Mouse (Mus musculus) mouse trophoblast stem cell (cell line): ENCODE data around the gene Pibf1.

Source experiments
- in situ Hi-C, 2 experiments: fragments of 300-500 bp; cut with MseI, MboI; formaldehyde crosslinking; loops; 2 replicates in 1 of 2; 3 replicates in 1 of 2; pipeline ENCODE4 v1.15.1; 2025

The Pibf1 gene

DNA sequence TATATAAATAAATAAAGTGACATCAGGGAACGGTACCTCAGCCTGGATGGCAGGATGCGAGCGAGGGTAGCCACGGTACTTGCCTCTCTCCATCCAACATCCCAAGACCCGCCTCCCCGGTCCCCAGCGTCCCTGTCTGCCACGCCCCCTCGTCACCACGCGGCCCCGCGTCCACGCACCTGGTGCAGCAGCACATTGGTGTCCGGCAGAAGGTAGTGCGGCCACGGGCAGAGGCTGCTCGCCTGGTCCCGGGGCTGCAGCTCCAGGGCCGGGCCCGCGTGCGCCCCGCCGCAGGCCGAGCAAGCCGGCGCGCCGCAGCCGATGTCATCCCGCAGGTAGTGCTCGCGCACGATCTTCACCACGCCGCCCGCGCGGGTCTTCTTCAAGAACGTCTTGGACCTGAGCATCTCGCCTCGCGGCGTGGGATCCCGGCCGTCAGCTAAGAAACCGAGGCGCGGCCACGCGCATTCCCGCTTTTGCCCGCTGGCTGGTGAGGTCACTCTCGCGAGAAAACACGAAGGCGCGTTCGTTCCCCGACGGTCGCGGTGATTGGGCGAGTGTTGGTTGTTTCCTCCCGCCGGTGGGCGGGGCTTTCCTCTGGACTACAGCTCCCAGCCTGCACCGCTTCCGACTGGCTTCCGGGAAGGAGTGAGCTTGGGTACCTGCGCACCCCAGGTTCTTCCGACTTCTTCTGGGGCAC lies at the start of gene Pibf1, which contains the start of gene Dis3:
Pibf1 (plus strand) TSS at position 158 of the 700 bp plus-strand sequence.
Dis3 (minus strand) TSS at position 504 of the 700 bp plus-strand sequence.
- in situ Hi-C loops = no loop called here

DNA sequence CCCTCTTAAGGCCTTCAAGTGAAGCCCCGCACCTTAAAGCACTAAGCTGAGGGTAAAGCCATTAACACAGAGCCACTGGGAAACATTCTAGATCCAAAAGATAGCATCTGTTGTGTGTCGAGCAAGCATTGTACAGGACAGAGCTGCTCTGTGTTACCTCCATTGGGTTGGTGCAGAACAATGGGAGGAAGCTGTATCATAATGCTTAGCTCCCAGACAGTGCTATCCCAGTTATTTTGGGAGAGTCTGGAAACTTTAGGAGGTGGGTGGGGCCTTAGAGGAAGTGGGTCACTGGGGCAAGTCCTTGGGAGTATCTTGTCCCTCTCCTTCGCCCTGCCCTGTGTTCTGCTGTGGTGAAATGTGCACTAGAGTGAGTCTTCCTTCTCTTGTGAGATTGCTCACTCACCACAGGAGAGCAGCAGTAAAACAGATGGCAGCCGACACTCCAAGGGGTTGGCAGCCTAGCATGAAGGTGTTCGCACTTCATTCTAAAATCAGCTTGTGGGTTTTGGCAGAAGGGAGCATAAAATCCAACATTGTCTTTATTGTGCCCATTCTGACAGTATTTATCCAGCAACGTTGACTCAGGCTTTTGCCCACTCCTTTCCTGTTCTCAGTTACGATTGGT lies 40.2 kb upstream of the Pibf1 start:
- in situ Hi-C loops = no loop called here

DNA sequence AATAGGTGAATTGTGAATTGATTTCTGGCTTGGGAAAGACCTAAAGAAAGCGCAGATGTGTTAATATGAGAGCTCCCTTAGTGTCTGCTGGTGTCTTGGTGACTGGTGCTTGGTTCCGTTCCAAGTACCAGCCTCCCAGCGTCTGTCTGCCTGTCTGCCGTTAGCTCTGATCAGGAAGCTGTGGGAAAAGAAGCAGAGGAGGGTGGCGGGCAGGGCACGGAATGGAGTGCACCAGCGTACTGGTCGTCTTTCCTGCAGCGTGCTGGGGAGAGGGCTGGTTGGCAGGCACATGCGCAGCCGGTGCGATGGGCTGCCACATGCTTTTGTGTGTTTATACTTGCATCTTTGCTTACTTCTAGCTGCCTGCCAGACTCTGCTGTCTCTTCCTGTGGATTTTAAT lies 38.6 kb upstream of the Pibf1 start:
- in situ Hi-C loops = no loop called here

DNA sequence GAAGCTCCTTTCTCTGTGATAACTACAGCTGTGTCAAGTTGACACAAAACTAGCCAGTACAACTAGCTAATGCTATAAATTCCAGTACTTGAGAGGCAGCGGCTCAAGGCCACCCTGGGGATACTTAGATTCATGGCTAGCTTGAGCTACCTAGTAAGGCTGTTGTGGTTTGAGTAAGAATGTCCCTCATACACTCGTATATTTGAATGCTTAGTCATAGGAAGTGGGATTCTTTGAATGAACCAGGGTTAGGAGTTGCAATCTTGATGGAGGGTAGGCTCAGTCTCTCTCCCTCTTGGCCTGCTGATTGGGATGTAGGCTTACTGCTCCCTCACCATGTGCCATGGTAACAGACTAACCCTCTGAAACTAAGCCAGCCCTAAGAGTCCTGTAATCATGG lies 36.1 kb upstream of the Pibf1 start:
- in situ Hi-C loops = no loop called here

DNA sequence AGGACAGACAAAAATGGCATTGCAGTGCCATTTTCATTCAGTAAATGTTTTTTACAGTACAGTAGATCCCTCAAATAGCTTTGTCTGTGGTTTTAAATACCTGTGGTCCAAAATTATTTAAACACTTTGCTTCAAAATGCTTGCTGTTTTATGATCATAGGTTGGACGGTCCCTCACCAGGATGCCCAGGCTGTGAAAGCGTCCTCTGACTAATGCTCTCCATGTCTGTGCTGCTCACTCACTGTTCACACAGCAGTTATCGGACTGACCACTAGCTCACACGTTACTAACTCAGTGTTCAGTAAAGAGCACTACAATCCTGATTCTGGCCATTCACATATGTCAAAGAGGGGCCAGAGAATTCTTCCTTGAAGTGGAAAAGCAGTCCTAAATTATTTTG lies 28.1 kb upstream of the Pibf1 start:
- in situ Hi-C loops = no loop called here

DNA sequence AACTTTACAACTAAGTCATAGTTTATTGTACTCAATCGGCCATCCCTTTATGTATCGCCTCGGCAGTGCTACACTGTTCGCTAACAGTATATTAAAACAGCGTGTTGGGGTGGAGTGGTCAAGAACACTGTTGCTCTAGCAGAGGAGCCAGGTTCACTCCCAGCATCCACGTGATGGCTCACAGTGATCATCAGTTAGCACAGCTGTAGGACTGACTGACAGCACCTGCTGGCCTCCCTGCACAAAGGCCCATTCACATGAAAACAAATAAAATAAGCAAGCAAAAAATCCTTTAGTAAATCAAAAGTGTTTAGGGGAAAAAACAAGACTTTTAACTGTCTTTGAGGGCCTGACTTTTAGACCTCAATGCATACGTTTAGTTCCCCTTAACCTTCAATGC lies 10.3 kb upstream of the Pibf1 start:
- in situ Hi-C loops = no loop called here

DNA sequence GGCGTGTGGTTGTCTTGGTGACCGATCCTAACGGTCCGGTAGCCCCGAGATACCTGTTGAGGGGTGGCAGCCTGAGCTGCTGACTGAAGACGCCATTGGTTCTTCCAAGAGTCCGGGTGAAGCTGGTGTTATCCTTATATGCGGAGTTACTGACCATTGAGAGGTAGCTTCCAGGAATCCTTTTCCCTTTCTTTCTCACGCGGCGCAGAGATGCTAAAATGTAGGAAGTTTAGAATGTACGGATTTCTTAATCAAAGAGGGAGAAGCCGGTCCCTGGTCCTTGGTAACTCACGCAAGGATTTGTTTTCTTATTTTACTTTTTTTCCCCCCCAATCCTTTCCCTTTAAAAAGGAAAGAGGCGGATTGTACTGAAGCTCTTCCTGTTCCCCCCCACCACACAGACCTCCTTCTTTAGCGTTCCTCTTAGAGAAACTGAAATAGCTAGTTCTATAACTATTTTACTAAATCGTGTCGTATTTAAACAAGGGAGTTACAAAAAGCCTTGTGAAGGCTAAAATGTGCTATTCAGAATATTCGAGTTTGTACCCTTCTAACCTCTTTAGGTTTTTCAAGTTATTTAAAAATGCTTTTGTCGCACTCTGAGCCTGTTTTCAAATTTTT lies 853 bp downstream of the Pibf1 start:
- in situ Hi-C loops = no loop called here

DNA sequence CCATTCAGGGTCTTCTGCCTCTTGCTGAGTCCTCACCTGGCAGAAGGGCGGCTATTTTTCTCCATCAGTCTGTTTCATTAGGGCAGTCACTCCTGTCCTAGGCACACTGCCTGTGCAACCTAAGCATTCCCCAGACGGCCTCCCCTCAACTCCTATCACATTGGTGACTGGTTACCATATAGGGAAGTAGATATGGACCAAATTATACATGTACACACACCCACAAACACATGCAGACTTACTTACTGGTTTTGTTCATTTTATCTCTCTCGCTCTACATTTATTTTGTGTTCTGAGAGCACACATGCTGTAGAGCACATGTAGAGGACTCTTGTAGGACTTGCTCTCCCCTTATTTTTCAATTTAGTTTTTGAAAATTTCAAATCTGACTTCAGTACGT lies 3.8 kb downstream of the Pibf1 start:
- in situ Hi-C loops = no loop called here

DNA sequence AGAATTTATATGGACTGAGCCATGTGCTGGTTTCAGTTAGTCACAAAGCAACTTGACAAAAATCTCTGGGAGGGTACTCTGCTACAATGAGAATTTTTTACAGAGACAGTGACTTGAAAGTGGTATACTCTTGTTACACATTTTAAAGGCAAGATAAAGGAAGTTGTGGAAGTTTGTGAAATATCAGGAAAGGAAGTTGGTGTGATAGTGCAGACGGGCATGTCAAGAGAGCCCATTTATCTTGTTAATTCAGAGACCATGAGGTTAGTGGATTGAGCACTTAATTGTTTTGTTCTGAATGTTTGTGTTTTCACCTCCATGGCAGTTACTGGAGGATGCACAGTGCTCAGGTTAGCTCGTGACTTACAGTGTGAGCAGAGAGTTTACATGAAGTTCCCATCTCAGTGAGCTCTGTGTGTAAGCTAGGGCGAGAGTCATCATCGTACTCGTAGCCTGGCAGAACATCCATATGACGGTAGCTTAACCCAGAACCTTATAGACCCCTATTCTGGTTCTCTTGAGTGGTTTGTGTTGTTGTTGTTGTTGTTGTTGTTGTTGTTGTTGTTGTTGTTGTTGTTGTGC lies 5.4 kb downstream of the Pibf1 start:
- in situ Hi-C loops = no loop called here

DNA sequence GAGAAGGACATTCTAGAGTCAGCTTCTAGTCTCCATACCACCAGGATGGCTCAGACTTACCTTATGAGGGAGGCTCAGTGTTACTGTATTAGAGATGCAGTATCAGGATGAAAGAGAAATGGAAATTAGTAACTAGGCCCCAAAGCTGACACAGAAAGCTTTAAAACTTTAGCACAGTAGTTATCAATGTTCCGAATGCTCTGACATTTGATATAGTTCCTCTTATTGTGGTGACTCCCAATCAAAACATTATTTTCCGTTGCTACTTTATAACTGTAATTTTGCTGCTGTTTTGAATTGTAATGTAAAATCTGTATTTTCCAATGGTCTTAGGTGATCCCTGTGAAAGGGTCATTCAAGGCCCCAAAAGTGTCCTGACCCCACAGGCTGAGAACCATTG lies 7.4 kb downstream of the Pibf1 start:
- in situ Hi-C loops = no loop called here

DNA sequence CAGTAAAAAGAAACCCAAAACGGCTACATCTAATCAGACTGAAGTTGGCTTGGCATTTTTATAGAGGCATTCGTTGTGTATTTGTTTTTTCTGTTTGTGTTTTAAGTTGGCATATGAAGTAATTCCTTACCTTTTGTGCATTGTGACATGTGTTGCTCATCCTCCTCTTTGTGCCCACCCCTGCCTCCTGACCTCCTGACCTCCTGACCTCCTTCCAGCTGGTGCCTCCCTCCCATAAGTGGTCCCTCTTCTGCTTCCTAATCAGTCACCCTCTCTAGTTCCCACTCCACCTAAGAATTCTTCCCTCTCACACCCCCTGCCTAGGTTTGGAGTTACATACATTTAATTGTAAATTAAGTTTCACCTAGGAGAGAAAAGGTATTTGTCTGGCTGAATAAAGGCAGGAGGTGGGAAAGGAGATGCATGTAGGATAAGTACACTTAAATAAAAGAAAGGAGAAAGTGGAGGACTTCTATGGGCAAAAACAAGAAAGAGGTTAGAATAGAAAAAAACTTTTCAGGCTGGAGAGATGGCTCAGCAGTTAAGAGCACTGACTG lies 8.5 kb downstream of the Pibf1 start:
- in situ Hi-C loops = no loop called here

DNA sequence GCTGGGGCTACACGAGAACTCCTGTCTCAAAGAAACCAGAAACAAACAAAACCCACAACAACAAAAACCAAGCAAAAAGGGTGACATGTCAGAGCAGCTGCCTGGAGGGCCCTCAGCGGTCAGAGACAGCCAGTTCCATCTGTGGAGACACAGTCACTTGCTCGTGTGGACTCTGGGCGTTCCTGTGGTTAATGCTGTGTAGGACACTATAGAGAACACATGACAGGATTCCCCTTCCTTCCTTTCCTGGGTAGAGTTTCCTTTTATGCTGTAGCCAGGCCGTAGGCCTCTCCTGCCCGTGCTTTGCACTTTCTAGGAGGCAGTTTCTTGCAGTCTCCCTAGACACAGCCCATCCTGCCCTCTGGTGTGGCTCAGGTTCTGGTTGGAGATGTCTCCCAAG lies 9.5 kb downstream of the Pibf1 start:
- in situ Hi-C loops = no loop called here

DNA sequence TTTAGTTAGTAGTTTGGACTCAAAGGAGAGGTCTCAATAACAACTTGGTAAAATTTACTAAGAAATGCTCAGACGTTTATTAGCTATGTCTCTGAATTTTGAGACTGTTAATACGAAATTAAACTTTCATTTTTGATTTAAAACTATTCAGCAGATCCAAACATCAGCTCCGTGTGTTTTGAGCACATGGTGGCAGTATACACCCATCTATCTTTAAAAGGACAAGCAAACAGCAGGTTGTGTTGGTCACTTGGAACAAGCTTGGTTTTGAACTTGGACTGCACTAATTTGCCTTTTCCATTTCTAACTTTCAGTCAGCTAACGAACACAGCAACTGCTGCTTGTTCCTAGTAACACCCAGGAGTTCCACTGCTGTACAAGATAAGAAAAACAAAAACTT lies 18.4 kb downstream of the Pibf1 start:
- in situ Hi-C loops = no loop called here

DNA sequence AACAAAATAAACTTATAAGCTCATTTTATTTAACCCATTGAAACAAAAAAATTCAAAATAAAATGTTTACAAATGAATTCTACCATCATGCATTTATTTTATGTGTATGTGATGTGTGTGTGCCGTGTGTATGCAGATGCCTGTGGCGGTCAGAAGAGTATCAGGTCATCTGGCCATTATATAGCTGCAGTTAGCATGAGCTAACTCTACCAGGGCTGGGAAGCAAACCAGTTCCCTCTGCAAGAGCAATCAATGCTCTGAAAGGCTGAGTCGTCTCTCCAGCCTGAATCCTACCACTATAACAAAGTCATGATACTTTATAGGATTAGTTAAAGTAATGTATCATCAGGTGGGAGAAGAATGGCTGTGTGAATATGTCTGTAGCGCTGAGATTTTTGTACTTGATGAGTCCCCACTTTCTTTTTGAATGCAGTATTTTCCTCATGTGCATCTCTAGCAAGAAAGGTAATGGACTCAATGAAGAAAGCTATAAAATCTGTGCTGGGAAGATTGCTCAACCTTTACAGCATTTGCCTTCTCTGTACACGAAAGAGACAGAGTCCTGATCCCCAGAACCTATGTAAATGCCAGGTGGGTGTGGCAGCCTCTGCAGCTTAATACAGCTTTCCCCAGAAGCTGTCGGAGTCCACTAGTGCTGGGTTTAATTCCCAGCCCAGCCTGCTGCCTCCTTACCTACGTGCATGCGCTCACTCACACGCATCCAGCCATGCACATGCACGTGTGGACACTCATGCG lies 22.5 kb downstream of the Pibf1 start:
- in situ Hi-C loops = no loop called here

DNA sequence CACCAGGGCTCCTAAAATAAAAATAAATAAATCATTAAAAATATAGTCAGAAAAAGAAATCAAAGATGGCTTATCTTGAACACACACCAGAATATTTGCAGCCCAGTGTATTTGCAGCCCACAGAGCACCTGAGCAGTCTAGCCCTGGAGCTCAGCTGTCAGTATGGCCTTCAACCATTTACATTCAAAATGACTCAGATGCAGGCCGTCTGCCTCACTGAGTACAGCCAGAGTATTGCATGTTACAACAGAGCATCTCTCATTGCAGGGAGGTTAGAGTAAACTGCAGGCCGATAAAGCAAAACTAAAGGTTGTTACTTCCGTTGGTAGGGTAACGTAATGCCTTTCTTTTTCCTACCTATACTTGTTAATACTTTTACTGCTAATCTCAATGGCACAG lies 24.9 kb downstream of the Pibf1 start:
- in situ Hi-C loops = no loop called here

DNA sequence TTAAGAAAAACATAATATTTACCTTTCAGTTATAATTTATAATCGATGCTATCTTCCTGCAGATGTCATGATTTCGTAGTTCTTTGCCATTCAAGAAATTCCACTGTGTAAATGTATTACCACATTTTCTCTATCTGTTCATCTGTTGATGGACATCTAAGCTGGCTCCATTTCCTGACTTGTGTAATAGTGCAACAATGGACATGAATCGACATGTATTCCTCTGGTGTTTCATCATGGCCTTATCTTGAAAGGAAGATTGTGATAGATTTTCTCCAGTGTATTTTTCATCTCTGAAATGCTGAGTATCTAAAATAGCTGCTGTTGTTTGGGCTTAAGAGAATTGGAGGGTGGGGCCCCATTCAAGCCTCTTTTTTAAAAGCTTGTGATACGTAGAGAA lies 27.5 kb downstream of the Pibf1 start:
- in situ Hi-C loops = loop anchor here (25.0 kb wide), 1 partner anchor 761 kb away; no protein-coding TSS in a partner anchor

DNA sequence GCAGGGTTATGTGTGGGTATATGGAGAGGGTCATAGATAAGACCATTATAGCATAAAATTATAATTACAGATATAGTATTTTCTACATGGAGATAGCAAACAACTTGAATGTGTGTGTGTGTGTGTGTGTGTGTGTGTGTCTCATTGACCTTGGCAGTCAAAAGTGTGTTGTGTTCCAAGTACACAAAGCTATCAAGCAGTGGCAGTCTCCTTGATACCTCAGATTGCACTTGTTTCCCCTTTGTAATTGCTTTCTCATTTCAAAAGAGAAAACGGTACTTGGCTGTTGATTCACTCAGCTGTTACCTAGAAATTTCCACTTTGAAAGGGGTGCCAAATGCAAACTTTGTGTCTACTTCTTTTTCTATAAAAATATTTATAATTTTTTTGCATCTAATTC lies 28.3 kb downstream of the Pibf1 start:
- in situ Hi-C loops = loop anchor here (25.0 kb wide), 1 partner anchor 760 kb away; no protein-coding TSS in a partner anchor

DNA sequence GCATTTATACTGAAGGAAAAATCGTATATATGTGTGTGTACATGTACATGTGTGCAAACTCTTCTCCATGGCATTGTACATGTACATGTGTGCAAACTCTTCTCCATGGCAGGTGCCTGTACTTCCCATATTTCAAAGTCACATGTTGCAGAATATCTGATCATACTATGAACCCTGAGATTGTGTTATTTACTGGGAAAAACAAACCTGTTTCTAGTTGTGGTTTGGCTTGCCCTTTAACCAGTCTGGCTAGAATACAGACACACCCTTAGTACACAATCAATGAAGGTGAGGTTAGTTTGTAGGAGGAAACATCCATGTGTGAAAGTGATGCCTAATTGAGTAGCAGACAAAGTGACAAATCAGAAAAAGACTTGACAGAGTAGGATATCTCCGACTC lies 29.8 kb downstream of the Pibf1 start:
- in situ Hi-C loops = loop anchor here (25.0 kb wide), 1 partner anchor 758 kb away; no protein-coding TSS in a partner anchor

DNA sequence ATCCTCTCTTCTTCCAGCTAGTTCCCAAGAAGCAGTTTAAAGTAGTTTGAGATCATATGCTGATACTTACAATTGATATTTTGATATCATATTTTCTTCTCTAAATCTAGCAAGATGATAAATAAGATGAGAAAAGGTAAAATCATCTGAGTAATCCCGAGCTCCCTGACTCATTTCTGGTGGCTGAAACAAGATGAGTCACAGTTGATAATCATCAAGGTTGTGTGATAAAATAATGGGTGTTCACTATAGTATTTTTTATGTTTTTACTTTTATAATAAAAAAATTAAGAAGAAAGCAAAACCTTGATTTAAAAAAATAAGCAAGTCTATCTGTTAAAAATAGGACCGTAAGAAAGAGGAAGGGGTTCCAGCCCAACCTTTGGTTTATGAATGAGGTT lies 34.8 kb downstream of the Pibf1 start:
- in situ Hi-C loops = loop anchor here (25.0 kb wide), 1 partner anchor 753 kb away; no protein-coding TSS in a partner anchor

DNA sequence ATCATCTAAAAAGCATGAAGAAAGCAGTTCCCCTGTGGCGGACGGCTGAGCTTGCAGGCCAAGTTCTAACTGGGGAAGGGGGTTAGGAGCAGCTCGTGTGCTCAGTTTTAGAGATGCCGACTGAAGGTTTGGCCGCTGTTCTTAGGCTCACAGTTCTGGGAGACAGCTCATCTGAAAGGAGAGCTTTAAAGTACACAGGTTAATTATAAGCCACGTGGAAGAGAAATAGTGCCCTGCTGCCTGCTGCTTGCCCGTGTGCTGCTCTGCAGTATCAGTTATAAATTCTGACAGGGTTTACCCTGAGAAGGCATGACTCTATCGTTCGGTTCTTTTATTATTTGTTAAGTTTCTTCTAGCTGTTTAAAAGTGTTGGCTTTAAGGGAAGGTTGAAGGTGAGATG lies 36.5 kb downstream of the Pibf1 start:
- in situ Hi-C loops = loop anchor here (25.0 kb wide), 1 partner anchor 752 kb away; no protein-coding TSS in a partner anchor

DNA sequence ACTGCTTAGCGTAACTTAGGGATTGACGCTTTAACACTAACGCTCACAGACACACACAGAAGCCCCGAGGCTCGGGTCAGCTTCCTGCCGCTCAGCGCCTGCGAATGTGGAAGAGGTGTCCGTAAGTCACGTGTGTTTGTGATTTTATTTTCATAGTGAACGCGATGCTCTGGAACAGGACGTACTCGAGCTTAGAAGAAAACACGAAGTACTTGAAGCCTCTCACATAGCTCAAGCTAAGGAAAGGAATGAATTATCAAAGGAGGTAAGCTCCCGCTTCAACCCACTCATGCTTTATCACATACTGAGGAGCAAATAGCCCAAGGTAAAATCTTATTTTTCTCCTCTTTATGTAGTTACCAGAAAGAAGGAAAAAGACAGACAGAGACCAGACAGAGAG lies 37.1 kb downstream of the Pibf1 start:
- in situ Hi-C loops = loop anchor here (25.0 kb wide), 1 partner anchor 751 kb away; no protein-coding TSS in a partner anchor
